Mouse (Mus musculus) sigmoid colon, adult 10 weeks (tissue): ENCODE measurements around the gene Defb5. TPM values are rescaled to one million over a fixed set of nuclear protein-coding genes. Genes with fewer than 3 reads are reported as not detected.

Source experiments
- polyA plus RNA-seq: library from polyadenylated mRNA; stranded (reverse); fragments of 350-450 nt; fragmentation: Illumina TruSeq; extraction: RNeasy Lipid Tissue Mini Kit (QIAGEN cat#74804); gene quantifications from one replicate; pipeline ENCODE4 v1.2.3, GENCODE M21; 2014; ENCODE audit warnings: low read depth, low replicate concordance

Gene Defb5
- not detected for polyA plus RNA-seq

DNA sequence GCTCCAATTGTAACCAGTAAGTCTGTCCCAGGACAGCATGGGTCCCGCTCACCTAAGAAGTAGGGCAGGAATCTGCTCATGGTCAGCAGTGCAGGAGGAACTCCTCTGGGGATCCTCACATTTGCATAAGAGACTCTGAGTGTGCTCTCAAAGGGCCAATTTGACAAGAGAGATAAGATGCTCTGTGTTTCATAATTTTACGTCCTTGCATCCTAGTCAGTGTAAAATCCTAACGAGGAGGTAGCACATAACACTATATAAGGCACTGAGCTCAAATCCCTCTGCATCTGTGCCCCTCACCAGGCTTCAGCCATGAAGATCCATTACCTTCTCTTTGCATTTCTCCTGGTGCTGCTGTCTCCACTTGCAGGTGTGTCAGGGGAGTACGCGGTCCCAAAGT lies at the start of gene Defb5:
TSS of gene Defb5 (plus strand) at position 301 of the 400 bp plus-strand sequence.

GRCm38 (mm10) chr8:19225161-19225560 lies 22.2 kb upstream of the Defb5 start, which contains the start of gene Defb6:
Gene Defb6, plus strand, starts transcription at chr8:19225478.

DNA sequence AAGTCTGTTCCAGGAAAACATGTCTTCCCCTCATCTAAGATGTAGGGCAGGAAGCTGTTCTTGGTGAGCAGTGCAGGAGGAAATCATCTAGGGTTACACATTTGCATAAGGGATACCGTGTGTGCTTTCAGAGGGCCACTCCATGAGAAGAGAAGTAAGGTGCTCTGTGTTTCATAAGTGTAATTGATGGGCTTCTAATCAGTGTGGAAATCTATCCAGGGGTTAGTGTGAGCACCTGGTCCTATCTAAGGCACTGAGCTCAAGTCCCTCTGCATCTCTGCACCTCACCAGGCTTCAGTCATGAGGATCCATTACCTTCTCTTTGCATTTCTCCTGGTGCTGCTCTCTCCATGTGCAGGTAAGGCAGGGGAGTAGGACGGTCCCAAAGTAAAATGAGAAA lies 7.8 kb upstream of the Defb5 start, which contains the start of gene Defb46:
TSS of gene Defb46 (plus strand) at position 301 of the 400 bp plus-strand sequence.

GRCm38 (mm10) chr8:19293060-19293459 lies 45.7 kb downstream of the Defb5 start, which contains the start of gene Defb3:
Gene Defb3, plus strand, starts transcription at chr8:19293360.

Other genes with a start within 250 kb of the Defb5 start
- gene Defb38, start 221.0 kb upstream of the Defb5 start, polyA plus RNA-seq: not detected
- gene Defb39, start 182.8 kb upstream of the Defb5 start, polyA plus RNA-seq: not detected
- gene Defb12, start 132.7 kb upstream of the Defb5 start, polyA plus RNA-seq: not detected
- gene Defb34, start 123.8 kb upstream of the Defb5 start, polyA plus RNA-seq: not detected
- not detected for gene Gm45826, start 106.8 kb upstream of the Defb5 start, polyA plus RNA-seq
- gene Defb14, start 53.2 kb upstream of the Defb5 start, polyA plus RNA-seq: not detected
- gene Defb4, start 48.9 kb upstream of the Defb5 start, polyA plus RNA-seq: not detected
- gene Defb6, start 22.1 kb upstream of the Defb5 start, polyA plus RNA-seq: not detected
- gene Defb46, start 7.7 kb upstream of the Defb5 start, polyA plus RNA-seq: not detected
- gene Defb3, start 45.8 kb downstream of the Defb5 start, polyA plus RNA-seq: not detected
- gene Defb8, start 200.0 kb downstream of the Defb5 start, polyA plus RNA-seq: not detected
- not detected for gene Defb7, start 247.5 kb downstream of the Defb5 start, polyA plus RNA-seq